Mouse (Mus musculus): Measurements from ENCODE around the gene Clstn1. TPM values are rescaled to one million over a fixed set of nuclear protein-coding genes. Genes with fewer than 3 reads are reported as not detected.

The Clstn1 gene
- polyA plus RNA-seq, 1 experiment from 2014 or later: 83.6 TPM

GRCm38 (mm10) chr4:149650493-149651193 is 64.4 kb downstream of the Clstn1 start:
- ATAC-seq (ENCODE audit: low FRiP score): no peak
- no peak overlapping the region for H3K4me3 ChIP-seq
- no peak overlapping the region for H3K4me2 ChIP-seq
- no peaks in the 10 kb centered on the region for H3K4me1 ChIP-seq (replicated peaks)
- H3K27me3 ChIP-seq: no peaks in the 10 kb centered on the region
- H3K36me3 ChIP-seq: peaks cover 100% of the 10 kb centered on the region
- WGBS: 72% methylated on average over 24 of the region's 24 CpGs
- H3K9me3 ChIP-seq: no peaks in the 10 kb centered on the region
- H3K9ac ChIP-seq: no peak overlapping the region
- H3K27ac ChIP-seq: no peak overlapping the region

- Histone ChIP-seq H3K27me3 (no peaks in the 10 kb centered on the region), H3K27ac (no peak overlapping the region), H3K4me2 (no peak overlapping the region), H3K9ac (no peak overlapping the region), H3K36me3 (peaks cover 98% of the 10 kb centered on the region), H3K4me1 (replicated peaks) (no peaks in the 10 kb centered on the region), H3K4me3 (no peak overlapping the region), H3K9me3 (no peaks in the 10 kb centered on the region)
- ATAC-seq (ENCODE audit: low FRiP score): no peak
- 89% methylated on average over 4 of the region's 4 CpGs for WGBS
Observed at GRCm38 (mm10) chr4:149654232-149654631, 68.0 kb downstream of the Clstn1 start.

GRCm38 (mm10) chr4:149657858-149658416 is 71.7 kb downstream of the Clstn1 start:
- Histone ChIP-seq H3K27ac (no peak overlapping the region), H3K9me3 (no peaks in the 10 kb centered on the region), H3K4me2 (no peak overlapping the region), H3K4me1 (replicated peaks) (no peaks in the 10 kb centered on the region), H3K27me3 (no peaks in the 10 kb centered on the region), H3K4me3 (no peak overlapping the region), H3K9ac (no peak overlapping the region), H3K36me3 (peaks cover 87% of the 10 kb centered on the region)
- no peak for ATAC-seq (ENCODE audit: low FRiP score)
- 83% methylated on average over 11 of the region's 11 CpGs for WGBS

- H3K36me3 ChIP-seq: peaks cover 74% of the 10 kb centered on the region
Observed at GRCm38 (mm10) chr4:149659495-149660116, 73.3 kb downstream of the Clstn1 start.

GRCm38 (mm10) chr4:149660598-149660997 is 74.3 kb downstream of the Clstn1 start:
- Histone ChIP-seq H3K27me3 (no peaks in the 10 kb centered on the region), H3K36me3 (peaks cover 64% of the 10 kb centered on the region), H3K27ac (no peak overlapping the region), H3K4me3 (no peak overlapping the region), H3K9ac (no peak overlapping the region), H3K4me2 (no peak overlapping the region), H3K4me1 (replicated peaks) (no peaks in the 10 kb centered on the region), H3K9me3 (no peaks in the 10 kb centered on the region)
- ATAC-seq (ENCODE audit: low FRiP score): no peak
- 89% methylated on average over 7 of the region's 7 CpGs for WGBS

More at GRCm38 (mm10) chr4:149659495-149660116, 73.3 kb downstream of the Clstn1 start:
- Histone ChIP-seq H3K9me3 (no peaks in the 10 kb centered on the region), H3K4me1 (replicated peaks) (no peaks in the 10 kb centered on the region), H3K4me2 (no peak overlapping the region), H3K4me3 (no peak overlapping the region), H3K27me3 (no peaks in the 10 kb centered on the region), H3K9ac (no peak overlapping the region), H3K27ac (no peak overlapping the region)
- ATAC-seq (ENCODE audit: low FRiP score): no peak
- WGBS: 75% methylated on average over 25 of the region's 25 CpGs

GRCm38 (mm10) chr4:149661967-149662589 is 75.8 kb downstream of the Clstn1 start:
- 90% methylated on average over 14 of the region's 14 CpGs for WGBS
- peaks cover 50% of the 10 kb centered on the region for H3K36me3 ChIP-seq

GRCm38 (mm10) chr4:149663849-149664503 is 77.7 kb downstream of the Clstn1 start:
- H3K9ac ChIP-seq: no peak overlapping the region
- no peak for ATAC-seq (ENCODE audit: low FRiP score)
- H3K27ac ChIP-seq: no peak overlapping the region
- WGBS: 86% methylated on average over 7 of the region's 7 CpGs
- no peak overlapping the region for H3K4me2 ChIP-seq
- H3K9me3 ChIP-seq: no peaks in the 10 kb centered on the region
- peaks cover 37% of the 10 kb centered on the region for H3K36me3 ChIP-seq
- no peaks in the 10 kb centered on the region for H3K4me1 ChIP-seq (replicated peaks)
- H3K27me3 ChIP-seq: no peaks in the 10 kb centered on the region
- no peak overlapping the region for H3K4me3 ChIP-seq

More at GRCm38 (mm10) chr4:149661967-149662589, 75.8 kb downstream of the Clstn1 start:
- no peaks in the 10 kb centered on the region for H3K4me1 ChIP-seq (replicated peaks)
- no peaks in the 10 kb centered on the region for H3K9me3 ChIP-seq
- no peak overlapping the region for H3K4me3 ChIP-seq
- no peaks in the 10 kb centered on the region for H3K27me3 ChIP-seq
- no peak overlapping the region for H3K4me2 ChIP-seq
- H3K27ac ChIP-seq: no peak overlapping the region
- H3K9ac ChIP-seq: no peak overlapping the region
- ATAC-seq (ENCODE audit: low FRiP score): no peak

- no peak for ATAC-seq (ENCODE audit: low FRiP score)
- Histone ChIP-seq H3K27me3 (no peaks in the 10 kb centered on the region), H3K4me2 (no peak overlapping the region), H3K4me3 (no peak overlapping the region), H3K27ac (no peak overlapping the region), H3K9ac (no peak overlapping the region), H3K36me3 (peaks cover 38% of the 10 kb centered on the region), H3K4me1 (replicated peaks) (no peaks in the 10 kb centered on the region), H3K9me3 (no peaks in the 10 kb centered on the region)
- WGBS: 77% methylated on average over 6 of the region's 6 CpGs
Observed at GRCm38 (mm10) chr4:149665016-149665691, 78.9 kb downstream of the Clstn1 start.

- no peak for ATAC-seq (ENCODE audit: low FRiP score)
- no peak overlapping the region for H3K4me2 ChIP-seq
- no peak overlapping the region for H3K4me3 ChIP-seq
- H3K4me1 ChIP-seq (replicated peaks): no peaks in the 10 kb centered on the region
- no peak overlapping the region for H3K9ac ChIP-seq
- H3K27ac ChIP-seq: no peak overlapping the region
- no peaks in the 10 kb centered on the region for H3K9me3 ChIP-seq
- H3K36me3 ChIP-seq: peaks cover 42% of the 10 kb centered on the region
- 91% methylated on average over 6 of the region's 6 CpGs for WGBS
- no peaks in the 10 kb centered on the region for H3K27me3 ChIP-seq
Observed at GRCm38 (mm10) chr4:149665692-149666090, 79.4 kb downstream of the Clstn1 start.

GRCm38 (mm10) chr4:149671175-149671574 is 84.9 kb downstream of the Clstn1 start:
- H3K27me3 ChIP-seq: peaks cover 10% of the 10 kb centered on the region; the same call in 1 of the 2 replicates
- peaks cover 12% of the 10 kb centered on the region for H3K4me1 ChIP-seq (replicated peaks)
- H3K9me3 ChIP-seq: no peaks in the 10 kb centered on the region
- H3K9ac ChIP-seq: no peak overlapping the region
- no peak overlapping the region for H3K4me2 ChIP-seq
- H3K4me3 ChIP-seq: no peak overlapping the region
- H3K36me3 ChIP-seq: peaks cover 46% of the 10 kb centered on the region
- no peak for ATAC-seq (ENCODE audit: low FRiP score)
- 97% methylated on average over 6 of the region's 6 CpGs for WGBS
- H3K27ac ChIP-seq: no peak overlapping the region

- Histone ChIP-seq H3K9ac (no peak overlapping the region), H3K9me3 (no peaks in the 10 kb centered on the region), H3K27ac (no peak overlapping the region), H3K36me3 (peaks cover 42% of the 10 kb centered on the region), H3K4me1 (replicated peaks) (peaks cover 17% of the 10 kb centered on the region), H3K27me3 (peaks cover 10% of the 10 kb centered on the region; the same call in 1 of the 2 replicates), H3K4me3 (no peak overlapping the region), H3K4me2 (no peak overlapping the region)
- WGBS: 93% methylated on average over 5 of the region's 5 CpGs
- no peak for ATAC-seq (ENCODE audit: low FRiP score)
Observed at GRCm38 (mm10) chr4:149672747-149673146, 86.5 kb downstream of the Clstn1 start.

Data from hindbrain, embryonic 13.5 days (tissue).